Mouse (Mus musculus) cerebellum, adult 11 months (tissue): Measurements from ENCODE around the gene Lefty1.
"Not testable (repeated sequence)": the region's sequence is repeated elsewhere in the genome, so short reads cannot be mapped to it uniquely, and the experiment has no call there.

Experiments
- DNase-seq: peaks from one replicate; pipeline ENCODE4 v3.0.0; 2022

Gene Lefty1

GRCm38 (mm10) chr1:180934467-180935419 lies at the start of gene Lefty1:
TSS of gene Lefty1 (plus strand) at chr1:180935022.
- DNase-seq = no peak

GRCm38 (mm10) chr1:180888556-180889042 lies 46.2 kb upstream of the Lefty1 start:
- no peak for DNase-seq

GRCm38 (mm10) chr1:180889172-180889571 lies 45.6 kb upstream of the Lefty1 start:
- no peak for DNase-seq

GRCm38 (mm10) chr1:180889841-180890240 lies 45.0 kb upstream of the Lefty1 start:
- no peak for DNase-seq

- no peak for DNase-seq
Observed at GRCm38 (mm10) chr1:180892808-180893207, 42.0 kb upstream of the Lefty1 start, which contains the start of gene Lefty2. TSS of gene Lefty2 (plus strand) at chr1:180893108.

GRCm38 (mm10) chr1:180894088-180894987 lies 40.5 kb upstream of the Lefty1 start:
- not testable (repeated sequence) for DNase-seq

- DNase-seq = no peak
Observed at GRCm38 (mm10) chr1:180901107-180901506, 33.7 kb upstream of the Lefty1 start.

GRCm38 (mm10) chr1:180902915-180903314 lies 31.9 kb upstream of the Lefty1 start:
- no peak for DNase-seq

- DNase-seq = no peak
Observed at GRCm38 (mm10) chr1:180903666-180904038, 31.2 kb upstream of the Lefty1 start.

GRCm38 (mm10) chr1:180904039-180904814 lies 30.6 kb upstream of the Lefty1 start, which contains the start of gene Pycr2:
TSS of gene Pycr2 (plus strand) at chr1:180904293.
- peak; percentile 89 for DNase-seq

- DNase-seq = no peak
Observed at GRCm38 (mm10) chr1:180904815-180905080, 30.1 kb upstream of the Lefty1 start.

GRCm38 (mm10) chr1:180905307-180905706 lies 29.5 kb upstream of the Lefty1 start:
- DNase-seq = no peak

GRCm38 (mm10) chr1:180905876-180906275 lies 28.9 kb upstream of the Lefty1 start:
- DNase-seq = no peak

- no peak for DNase-seq
Observed at GRCm38 (mm10) chr1:180906461-180907147, 28.2 kb upstream of the Lefty1 start.

GRCm38 (mm10) chr1:180911138-180911537 lies 23.7 kb upstream of the Lefty1 start:
- no peak for DNase-seq

GRCm38 (mm10) chr1:180911653-180912287 lies 23.1 kb upstream of the Lefty1 start:
- DNase-seq = no peak

GRCm38 (mm10) chr1:180912792-180913191 lies 22.0 kb upstream of the Lefty1 start:
- no peak for DNase-seq

- DNase-seq = no peak
Observed at GRCm38 (mm10) chr1:180913797-180914196, 21.0 kb upstream of the Lefty1 start.

- DNase-seq = no peak
Observed at GRCm38 (mm10) chr1:180916425-180916824, 18.4 kb upstream of the Lefty1 start.

- DNase-seq = no peak
Observed at GRCm38 (mm10) chr1:180917053-180917452, 17.8 kb upstream of the Lefty1 start.

GRCm38 (mm10) chr1:180919686-180920085 lies 15.1 kb upstream of the Lefty1 start:
- no peak for DNase-seq
